Mouse (Mus musculus) heart, postnatal 0 days (tissue): Measurements from ENCODE around the gene Spryd4. TPM values are rescaled to one million over a fixed set of nuclear protein-coding genes. Genes with fewer than 3 reads are reported as not detected.
"Not testable (repeated sequence)": the region's sequence is repeated elsewhere in the genome, so short reads cannot be mapped to it uniquely, and the experiment has no call there.

ENCODE experiments used
- ATAC-seq: fragments of 200-750 bp; cut with Nextera tagmentation; 2 replicates; pipeline ENCODE4 v1.8.0; 2017; ENCODE audit warnings: low read depth, moderate number of reproducible peaks, moderate library complexity; ENCODE audit not compliant: insufficient read depth
- DNase-seq: peaks from one replicate; pipeline ENCODE4 v3.0.0-alpha.2; 2016; ENCODE audit warnings: low spot score
- H3K27ac ChIP-seq: fragments of 300-500 bp; sonication (generic); 2 replicates; pipeline ENCODE4 v1.5.1; 2014; ENCODE audit warnings: low read depth, mild to moderate bottlenecking
- H3K27me3 ChIP-seq: fragments of 300-500 bp; sonication (generic); 2 replicates; pipeline ENCODE4 v1.6.1; 2014; ENCODE audit warnings: low read length, mixed read lengths; ENCODE audit not compliant: control insufficient read depth, insufficient read depth
- H3K36me3 ChIP-seq: fragments of 300-500 bp; sonication (generic); replicated peaks from 2 replicates; pipeline ENCODE4 v1.6.1; 2014; ENCODE audit warnings: low read length, mixed read lengths; ENCODE audit not compliant: control insufficient read depth, insufficient read depth
- H3K4me1 ChIP-seq: fragments of 300-500 bp; sonication (generic); 2 replicates; pipeline ENCODE4 v1.6.1; 2014; ENCODE audit warnings: antibody characterized with exemption; ENCODE audit not compliant: control insufficient read depth, insufficient read depth
- H3K4me2 ChIP-seq: fragments of 300-500 bp; sonication (generic); 2 replicates; pipeline ENCODE4 v1.6.1; 2014; ENCODE audit warnings: low read depth, mild to moderate bottlenecking, low read length, moderate library complexity
- H3K4me3 ChIP-seq: fragments of 300-500 bp; sonication (generic); 2 replicates; pipeline ENCODE4 v1.5.1; 2014; ENCODE audit warnings: low read depth, low read length
- H3K9ac ChIP-seq: fragments of 300-500 bp; sonication (generic); replicated peaks from 2 replicates; pipeline ENCODE4 v1.6.1; 2014; ENCODE audit warnings: low read depth, low read length, mixed read lengths
- H3K9me3 ChIP-seq: fragments of 300-500 bp; sonication (generic); replicated peaks from 2 replicates; pipeline ENCODE4 v1.6.1; 2016; ENCODE audit warnings: low read length; ENCODE audit not compliant: control insufficient read depth
- CTCF ChIP-seq: IDR thresholded peaks from 2 replicates; pipeline ENCODE4 v1.5.1; 2016; ENCODE audit warnings: antibody characterized with exemption, control low read depth, low read depth
- EP300 ChIP-seq: IDR thresholded peaks from 2 replicates; pipeline ENCODE4 v1.6.1; 2016; ENCODE audit warnings: antibody characterized with exemption, low read depth
- WGBS: fragments of 180-500 bp; shearing (Covaris S2); extraction: QIAGEN DNeasy Blood & Tissue Kit; methylation state at CpG from one replicate; pipeline ENCODE4 v1.1.7; 2014; 5-methylcytosine and 5-hydroxymethylcytosine counted together
- polyA plus RNA-seq: library from polyadenylated mRNA; unstranded; fragments of >200 nt; fragmentation: Nextera tagmentation; extraction: Ambion mirVana; gene quantifications from 2 replicates; pipeline ENCODE4 v1.2.1, GENCODE M21; 2015
- total RNA-seq: library from RNA; depleted of rRNA; stranded (reverse); fragments of >200 nt; gene quantifications from 2 replicates; pipeline ENCODE4 v1.2.3, GENCODE M21; 2014; ENCODE audit warnings: low replicate concordance; rRNA removed

Spryd4 gene
- total RNA-seq (83.9 and 93.1 TPM in 2 replicates), polyA plus RNA-seq (45.8 and 50.1 TPM in 2 replicates)

DNA sequence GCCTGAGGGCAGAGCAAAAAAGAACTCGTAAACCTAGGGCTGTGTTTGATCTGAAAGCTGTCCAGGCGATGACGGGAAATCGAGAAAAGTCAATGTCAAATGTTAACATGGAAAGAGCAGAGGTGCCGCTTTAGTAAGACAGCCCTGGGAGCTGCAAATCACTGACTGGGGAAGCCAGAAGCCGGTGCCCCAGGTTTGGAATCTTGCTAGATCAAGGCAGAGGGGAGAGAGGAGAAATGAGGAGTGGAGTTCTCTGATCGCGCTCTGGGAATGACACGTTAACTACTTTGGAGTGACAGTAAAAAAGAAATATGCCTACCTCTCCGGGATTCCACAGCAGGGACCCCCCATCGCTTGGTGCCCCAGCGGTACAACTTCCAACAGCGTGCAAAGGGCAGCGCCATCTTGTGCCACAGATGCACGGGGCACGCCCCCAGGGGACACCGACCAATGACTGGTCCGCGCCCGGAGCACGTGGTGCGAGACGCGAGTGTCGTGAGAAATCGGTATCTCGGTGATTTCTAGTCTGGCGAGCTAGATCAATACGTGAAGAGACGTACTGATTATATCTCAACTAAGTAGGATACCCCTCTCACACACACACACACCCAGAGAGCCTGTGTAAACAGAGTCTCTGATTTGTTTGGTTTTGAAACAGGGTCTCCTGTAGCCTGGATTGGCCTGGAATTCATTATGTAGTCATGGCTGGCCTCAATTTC, at the start of gene Spryd4:
Gene Spryd4 (minus strand): TSS at position 418 of the 719 bp plus-strand sequence.
- peak; percentile 95 for ATAC-seq
- H3K4me3 ChIP-seq, result peak within 1 kb of the TSS; percentile 63
- DNase-seq, result peak; percentile 89
- WGBS, result under 1% methylated on average over 30 of the region's 30 CpGs
- TF ChIP-seq EP300 (no peak), CTCF (peak; percentile 25)
- H3K4me1 ChIP-seq, result peaks cover 10% of the 10 kb centered on the region
- 0 out of 2 replicates have a peak, but pooled peaks cover 3% of the 10 kb centered on the region for H3K36me3 ChIP-seq
- peak within 1 kb of the TSS; percentile 86 for H3K4me2 ChIP-seq
- no peaks in the 10 kb centered on the region for H3K9me3 ChIP-seq
- H3K27ac ChIP-seq, result peak within 1 kb of the TSS; percentile 37
- H3K9ac ChIP-seq, result peak within 1 kb of the TSS; percentile 61
- no peaks in the 10 kb centered on the region for H3K27me3 ChIP-seq

DNA sequence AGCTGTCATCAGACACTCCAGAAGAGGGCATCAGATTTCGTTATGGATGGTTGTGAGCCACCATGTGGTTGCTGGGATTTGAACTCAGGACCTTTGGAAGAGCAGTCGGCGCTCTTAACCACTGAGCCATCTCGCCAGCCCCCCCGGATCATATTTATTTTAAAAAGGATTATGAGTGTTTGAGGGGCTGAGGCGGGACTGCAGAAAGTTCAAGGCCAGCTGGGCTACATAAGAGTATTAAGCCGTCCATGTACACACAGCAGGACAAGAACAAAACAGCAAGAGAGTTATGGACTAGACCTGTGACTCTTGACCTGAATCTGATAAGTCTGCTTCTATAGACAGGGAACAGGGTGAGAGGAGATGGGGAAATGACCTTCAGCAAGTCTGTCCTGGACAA, 48.8 kb upstream of the Spryd4 start:
- not testable (repeated sequence) for H3K36me3 ChIP-seq, DNase-seq, H3K4me1 ChIP-seq, H3K4me3 ChIP-seq, H3K27ac ChIP-seq, ATAC-seq, H3K4me2 ChIP-seq, H3K9me3 ChIP-seq, H3K27me3 ChIP-seq, H3K9ac ChIP-seq
- 87% methylated on average over 7 of the region's 7 CpGs for WGBS

DNA sequence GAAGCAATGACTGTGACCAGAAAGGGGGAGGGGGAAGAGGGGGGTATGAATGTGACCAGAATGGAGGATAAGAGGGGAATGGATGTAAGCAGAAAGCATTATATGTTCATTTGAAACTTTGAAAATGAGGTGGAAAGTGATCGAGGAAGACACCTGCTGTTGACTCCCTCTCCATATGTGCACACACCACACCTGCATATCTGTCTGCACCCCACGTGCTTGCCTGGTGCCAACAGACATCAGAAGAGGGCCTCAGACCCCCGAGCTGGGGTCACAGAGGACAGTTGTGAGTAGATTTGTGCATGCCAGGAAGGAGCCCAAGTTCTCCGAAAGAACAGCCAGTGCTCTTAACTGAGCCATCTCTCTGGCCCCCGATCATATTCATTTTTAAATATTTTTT, 48.3 kb upstream of the Spryd4 start:
- no peak overlapping the region for H3K27ac ChIP-seq
- no peak for DNase-seq
- H3K36me3 ChIP-seq, result no peaks in the 10 kb centered on the region
- H3K4me1 ChIP-seq, result no peaks in the 10 kb centered on the region
- H3K9me3 ChIP-seq, result no peaks in the 10 kb centered on the region
- no peaks in the 10 kb centered on the region for H3K27me3 ChIP-seq
- ATAC-seq, result no peak
- 85% methylated on average over 5 of the region's 5 CpGs for WGBS
- no peak overlapping the region for H3K4me2 ChIP-seq
- H3K4me3 ChIP-seq, result no peak overlapping the region
- H3K9ac ChIP-seq, result no peak overlapping the region
- TF ChIP-seq EP300 (no peak), CTCF (no peak)

DNA sequence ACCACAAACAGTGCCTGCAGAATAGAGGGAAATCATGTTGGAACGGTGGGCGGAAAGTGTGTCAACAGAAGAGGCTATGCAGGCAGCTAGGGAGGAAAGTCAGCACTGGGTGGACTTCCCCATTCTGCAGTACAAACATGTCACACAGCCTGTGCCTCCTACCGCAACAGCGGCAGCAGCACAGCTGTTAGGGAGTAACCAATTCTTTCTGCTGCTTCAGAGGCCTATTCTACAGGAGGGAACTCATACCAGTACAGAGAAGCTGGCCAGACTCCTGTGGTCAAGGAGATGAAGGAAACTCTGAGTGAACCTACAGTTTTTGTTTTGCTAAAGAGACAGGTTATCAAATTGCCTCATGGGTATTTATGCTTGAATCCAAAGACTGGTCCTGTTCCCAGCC, 47.3 kb upstream of the Spryd4 start:
- TF ChIP-seq CTCF (no peak), EP300 (no peak)
- Histone ChIP-seq H3K4me1 (no peaks in the 10 kb centered on the region), H3K4me2 (no peak overlapping the region), H3K27ac (peak overlapping the region; percentile 43), H3K9me3 (no peaks in the 10 kb centered on the region), H3K4me3 (no peak overlapping the region), H3K36me3 (no peaks in the 10 kb centered on the region), H3K27me3 (no peaks in the 10 kb centered on the region), H3K9ac (no peak overlapping the region)
- no peak for ATAC-seq
- DNase-seq, result no peak
- 49% methylated on average over 4 of the region's 4 CpGs for WGBS

DNA sequence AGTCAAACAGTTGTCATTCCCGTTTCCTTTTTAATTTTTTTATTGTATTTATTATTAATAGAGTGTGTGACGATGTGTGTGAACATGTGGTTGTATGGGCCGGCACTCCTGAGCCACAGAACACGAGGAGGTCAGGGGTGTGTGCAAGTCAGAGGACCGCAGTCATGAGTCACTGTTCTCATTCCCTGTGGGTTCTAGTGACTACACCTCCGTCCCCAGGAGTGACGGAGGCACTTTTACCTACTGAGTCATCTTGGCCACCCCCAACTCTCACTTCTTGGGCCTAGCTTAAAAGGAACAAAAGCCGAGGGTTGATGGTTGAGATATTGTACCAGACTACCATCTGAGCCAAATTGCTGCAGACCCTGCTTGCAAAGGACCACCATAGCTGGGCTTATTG, 44.7 kb upstream of the Spryd4 start:
- 80% methylated on average over 8 of the region's 8 CpGs for WGBS
- no peak overlapping the region for H3K27ac ChIP-seq
- H3K27me3 ChIP-seq, result no peaks in the 10 kb centered on the region
- H3K4me2 ChIP-seq, result no peak overlapping the region
- no peaks in the 10 kb centered on the region for H3K4me1 ChIP-seq
- DNase-seq (no peak), ATAC-seq (no peak)
- no peak for TF ChIP-seq CTCF
- no peak for TF ChIP-seq EP300
- H3K36me3 ChIP-seq, result peaks cover 13% of the 10 kb centered on the region
- no peaks in the 10 kb centered on the region for H3K9me3 ChIP-seq
- no peak overlapping the region for H3K9ac ChIP-seq
- no peak overlapping the region for H3K4me3 ChIP-seq

DNA sequence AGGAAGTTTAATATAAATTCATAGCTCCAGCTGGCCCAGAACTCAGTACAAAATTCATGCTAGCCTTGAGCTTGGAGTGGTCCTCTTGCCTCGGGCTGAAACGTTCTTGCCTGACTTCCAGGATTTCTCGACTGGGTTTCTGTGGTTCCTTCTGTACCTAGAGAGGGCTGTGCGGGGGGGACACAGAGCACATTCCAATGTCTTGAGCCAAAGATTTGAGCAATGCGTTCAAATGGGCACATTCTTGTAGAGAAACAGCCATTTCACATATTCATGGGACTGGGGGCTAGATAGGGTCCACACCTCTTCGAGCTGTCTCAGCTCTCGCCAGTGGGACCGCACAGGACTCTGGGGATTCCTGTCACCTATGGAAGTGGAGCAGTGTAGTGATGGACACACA, 44.3 kb upstream of the Spryd4 start:
- H3K36me3 ChIP-seq, result peaks cover 17% of the 10 kb centered on the region
- no peaks in the 10 kb centered on the region for H3K9me3 ChIP-seq
- H3K27ac ChIP-seq, result no peak overlapping the region
- H3K4me3 ChIP-seq, result no peak overlapping the region
- no peaks in the 10 kb centered on the region for H3K4me1 ChIP-seq
- H3K27me3 ChIP-seq, result no peaks in the 10 kb centered on the region
- WGBS, result 79% methylated on average over 8 of the region's 8 CpGs
- H3K4me2 ChIP-seq, result no peak overlapping the region
- no peak overlapping the region for H3K9ac ChIP-seq
- ATAC-seq, result no peak
- DNase-seq, result no peak
- TF ChIP-seq CTCF, result no peak
